Mouse (Mus musculus): ENCODE results near the gene Me1. TPM values are rescaled to one million over a fixed set of nuclear protein-coding genes. Genes with fewer than 3 reads are reported as not detected.
A peak's percentile ranks its signal among the peaks of the same experiment; 100 is the strongest.

Me1 gene
- total RNA-seq, 2 experiments from 2014 or later: 73.0 to 84.6 TPM

DNA sequence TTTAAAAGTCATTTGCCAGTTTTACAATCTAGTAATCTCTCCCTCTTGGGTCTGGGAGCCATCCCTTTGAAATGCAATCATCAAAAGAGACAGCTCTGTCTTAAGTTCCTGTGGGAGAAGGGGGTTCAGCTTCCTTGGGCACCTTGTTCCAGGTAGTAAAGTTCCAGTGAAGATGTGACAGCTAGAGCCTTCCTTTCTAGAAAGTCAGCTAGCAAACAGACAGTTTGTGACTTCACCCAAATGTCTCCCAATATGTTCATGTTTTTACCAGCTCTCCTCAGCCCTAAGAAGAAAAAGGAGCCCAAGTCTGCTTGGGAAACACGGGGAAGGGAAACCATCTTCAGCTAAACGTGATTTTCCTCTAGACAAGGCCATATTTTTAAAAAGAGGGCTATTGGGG is 16.9 kb upstream of the Me1 start:
- no peak for DNase-seq
- intact Hi-C loops (cut with DNase I): no loop called here

DNA sequence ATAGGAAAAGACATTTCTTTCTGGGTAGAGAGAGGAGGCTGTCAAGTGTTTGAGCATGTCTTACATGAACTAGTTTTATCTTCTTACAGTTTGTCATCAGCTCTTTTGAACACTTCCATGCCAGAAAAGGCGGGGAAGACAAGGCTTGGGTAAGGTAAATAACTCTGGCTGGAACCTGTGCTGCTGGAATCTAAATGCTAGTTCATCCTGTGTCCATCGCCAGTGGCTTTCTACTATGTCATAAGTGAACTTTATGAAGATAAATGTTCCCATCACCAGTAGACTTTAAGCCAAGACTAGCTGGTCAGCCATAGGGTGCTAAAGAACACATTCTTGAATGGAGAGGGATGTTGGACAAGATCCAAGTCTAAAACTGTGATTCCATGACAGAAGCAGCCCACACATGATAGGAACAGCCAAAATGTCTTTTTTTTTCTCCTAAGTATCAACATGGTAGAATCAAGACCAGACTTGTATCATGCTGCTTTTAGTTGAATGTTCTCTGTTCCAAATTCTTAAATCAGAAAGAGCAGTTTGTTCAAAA is 14.4 kb upstream of the Me1 start:
- no peak for DNase-seq
- intact Hi-C loops (cut with DNase I): no loop called here

DNA sequence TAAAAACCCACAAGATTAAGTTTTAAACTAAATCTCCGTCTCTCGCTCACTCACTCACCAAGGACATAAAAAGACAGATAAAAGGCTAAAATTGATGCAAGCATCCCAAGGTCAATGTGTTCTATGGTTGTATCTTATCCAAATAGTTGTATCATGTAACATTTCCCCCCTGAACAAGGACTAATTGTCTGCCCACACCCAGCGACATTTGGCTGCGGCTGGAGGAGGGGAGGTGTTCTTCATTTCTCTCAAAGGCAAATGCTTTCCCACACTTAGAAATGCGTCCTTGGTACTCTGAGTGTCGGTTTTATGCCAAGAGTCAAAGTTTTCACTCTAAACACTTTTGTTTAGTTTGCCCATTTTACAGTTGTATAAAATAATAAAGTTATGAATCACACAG is 13.2 kb upstream of the Me1 start:
- intact Hi-C loops (cut with DNase I): no loop called here

GRCm38 (mm10) chr9:86707431-86707830 is 11.7 kb upstream of the Me1 start:
- no peak for DNase-seq
- intact Hi-C loops (cut with DNase I): no loop called here

More for the DNA sequence above, 13.2 kb upstream of the Me1 start:
- DNase-seq: no peak

DNA sequence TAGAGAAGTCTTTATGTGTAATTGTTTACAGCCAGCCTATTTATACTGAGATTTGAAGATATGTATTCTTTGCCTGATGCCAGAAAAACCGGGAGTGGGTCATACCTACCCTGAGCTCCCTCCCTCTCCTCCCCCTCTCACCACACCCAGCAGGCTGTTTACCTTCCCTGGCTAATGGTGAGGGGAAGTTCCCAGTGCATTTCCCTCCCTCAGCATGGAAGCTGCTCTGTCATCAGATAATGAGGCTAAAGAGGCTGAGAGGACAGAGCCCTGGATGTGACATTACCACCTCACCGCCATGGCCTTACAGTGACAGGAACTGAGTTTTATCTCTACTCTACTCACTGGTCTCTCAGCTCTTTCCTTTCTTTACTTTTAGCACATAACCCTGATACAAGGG is 6.1 kb upstream of the Me1 start:
- intact Hi-C loops (cut with DNase I): no loop called here

GRCm38 (mm10) chr9:86701264-86701663 is 5.5 kb upstream of the Me1 start:
- DNase-seq: peak in 1 of 2 experiments; percentile 27
- intact Hi-C loops (cut with DNase I): no loop called here

More for the DNA sequence above, 6.1 kb upstream of the Me1 start:
- no peak for DNase-seq

- peak; percentile 25 to 40 for DNase-seq
- intact Hi-C loops (cut with DNase I): loop anchor here (5.0 kb wide), 1 partner anchor 47 kb away; the partner anchor contains the start of gene Prss35
Observed at GRCm38 (mm10) chr9:86695199-86695817, 445 bp downstream of the Me1 start.

DNA sequence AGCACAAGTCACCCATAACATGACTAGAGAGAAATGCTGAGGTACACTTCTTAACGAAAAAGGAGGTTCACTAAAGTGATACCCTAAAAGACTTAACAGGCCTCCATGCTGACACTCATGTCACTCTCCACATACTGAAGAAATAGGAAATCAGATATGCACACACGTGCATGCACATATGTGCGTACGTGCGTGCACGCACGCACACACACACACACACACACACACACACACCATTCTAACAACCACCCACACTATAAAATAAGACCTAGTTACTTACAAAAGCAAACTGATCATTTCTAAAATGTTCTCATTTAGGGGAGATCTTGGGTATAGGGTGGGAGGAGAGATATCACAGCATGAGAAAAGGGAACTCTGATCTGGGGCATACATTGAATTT is 1.1 kb downstream of the Me1 start:
- intact Hi-C loops (cut with DNase I): loop anchor here (5.0 kb wide), 1 partner anchor 48 kb away; the partner anchor contains the start of gene Prss35

GRCm38 (mm10) chr9:86693935-86694334 is 1.8 kb downstream of the Me1 start:
- intact Hi-C loops (cut with DNase I): no loop called here
- no peak for DNase-seq

More for the DNA sequence above, 1.1 kb downstream of the Me1 start:
- DNase-seq: no peak

DNA sequence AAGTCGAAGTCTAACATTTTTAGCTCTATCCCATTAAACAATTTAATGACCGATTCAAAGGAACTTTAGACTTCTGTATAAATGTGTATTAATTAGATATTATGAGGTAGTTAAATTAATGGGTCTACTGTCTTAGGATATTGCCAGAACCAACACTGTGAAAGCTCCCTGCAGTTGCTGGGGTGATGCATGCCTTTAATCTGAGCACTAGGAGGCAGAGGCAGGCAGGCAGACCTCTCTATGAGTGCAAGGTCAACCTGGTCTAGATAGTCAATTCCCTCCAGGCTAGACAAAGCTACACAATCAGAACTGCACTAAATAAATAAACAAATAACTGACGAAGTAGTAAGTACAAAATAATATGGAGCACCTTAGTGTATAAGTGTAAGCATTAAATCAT is 3.1 kb downstream of the Me1 start:
- DNase-seq: no peak
- intact Hi-C loops (cut with DNase I): no loop called here

GRCm38 (mm10) chr9:86692251-86692650 is 3.5 kb downstream of the Me1 start:
- intact Hi-C loops (cut with DNase I): no loop called here
- DNase-seq: no peak

DNA sequence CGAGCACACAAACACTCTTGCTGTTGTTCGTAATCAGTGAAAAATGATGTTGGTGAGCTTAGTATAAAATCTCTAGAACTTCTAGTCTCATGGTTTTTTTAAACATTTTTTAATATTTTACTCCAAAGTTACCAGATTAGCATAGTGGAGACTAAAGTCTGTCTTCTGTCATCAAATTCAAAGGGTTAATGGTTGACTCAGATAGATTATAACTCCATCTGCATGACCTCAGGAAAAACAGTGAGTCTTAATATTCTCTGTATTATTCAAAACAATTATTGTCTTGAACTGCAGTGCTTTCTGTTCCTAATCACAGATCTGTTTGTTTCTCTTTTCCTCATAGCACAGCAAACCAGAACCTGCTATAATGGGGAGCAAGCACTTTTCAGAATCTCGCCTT is 4.7 kb downstream of the Me1 start:
- intact Hi-C loops (cut with DNase I): no loop called here

GRCm38 (mm10) chr9:86683713-86684209 is 12.0 kb downstream of the Me1 start:
- no peak for DNase-seq
- intact Hi-C loops (cut with DNase I): no loop called here

More for the DNA sequence above, 4.7 kb downstream of the Me1 start:
- no peak for DNase-seq

GRCm38 (mm10) chr9:86682844-86683243 is 12.9 kb downstream of the Me1 start:
- no peak for DNase-seq
- intact Hi-C loops (cut with DNase I): no loop called here

DNA sequence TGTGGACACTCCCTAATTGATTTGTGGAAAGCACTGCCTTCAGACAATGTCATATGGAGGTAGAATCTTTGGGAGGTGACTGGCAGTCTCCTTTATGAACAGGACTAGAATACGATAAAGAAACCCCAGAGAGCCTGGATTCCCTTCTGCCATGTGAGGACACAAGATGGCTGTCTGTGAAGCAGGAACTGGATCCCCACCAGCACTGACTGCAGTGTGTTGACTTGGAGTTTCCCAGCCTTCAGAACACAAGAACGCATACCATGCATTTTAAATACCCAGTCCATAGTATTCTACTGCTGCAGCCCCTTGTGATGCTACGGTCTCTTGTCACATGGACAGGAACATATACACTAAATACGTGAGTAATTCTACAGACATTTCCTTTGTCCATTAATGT is 13.5 kb downstream of the Me1 start:
- intact Hi-C loops (cut with DNase I): no loop called here

DNA sequence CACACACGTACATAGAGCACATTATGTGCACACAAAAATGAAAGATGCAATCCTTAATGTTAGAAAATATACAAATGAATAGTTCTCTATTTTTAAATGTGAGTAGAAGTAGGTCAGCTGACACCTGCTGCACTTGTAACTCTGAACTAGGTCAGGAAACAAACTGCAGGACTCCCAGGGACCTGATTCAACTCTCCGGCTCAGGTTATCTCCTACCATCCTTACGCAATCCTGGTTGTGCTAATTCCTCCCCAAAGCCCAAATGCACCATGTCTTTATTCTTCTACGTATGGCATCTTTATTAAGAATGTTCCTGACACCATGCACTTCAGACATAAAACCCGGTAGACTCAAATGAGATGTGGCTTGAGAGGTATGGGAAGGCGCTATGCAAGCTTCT is 15.3 kb downstream of the Me1 start:
- no peak for DNase-seq

More for the DNA sequence above, 13.5 kb downstream of the Me1 start:
- no peak for DNase-seq

DNA sequence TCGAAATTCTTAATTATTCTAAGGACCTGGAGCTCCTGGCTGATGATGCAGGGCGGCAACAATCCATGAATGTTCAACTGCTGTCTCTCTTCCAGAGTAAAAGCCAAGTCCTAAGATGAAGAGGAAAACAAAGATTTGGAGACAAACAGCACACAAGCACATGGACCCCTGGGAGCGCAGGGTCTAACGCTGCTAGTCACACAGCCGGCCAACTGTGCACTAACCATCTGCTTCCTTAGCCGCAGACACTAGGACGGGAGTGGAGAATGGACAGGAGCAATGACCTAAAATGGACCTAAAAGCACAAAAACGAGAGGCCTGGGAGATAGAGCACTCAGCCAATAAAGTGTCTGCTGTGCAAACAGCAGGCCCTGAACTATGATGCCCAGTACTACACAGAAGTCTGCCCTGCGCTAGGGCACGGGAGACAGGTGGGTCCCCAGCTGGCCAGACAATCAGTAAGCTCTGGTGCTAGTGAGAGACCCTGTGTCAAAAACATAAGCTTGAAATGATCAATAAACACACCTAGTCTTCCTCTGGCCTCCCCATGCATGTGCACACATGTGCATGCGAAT is 15.8 kb downstream of the Me1 start:
- intact Hi-C loops (cut with DNase I): no loop called here
- DNase-seq: no peak

More for the DNA sequence above, 15.3 kb downstream of the Me1 start:
- intact Hi-C loops (cut with DNase I): no loop called here

DNA sequence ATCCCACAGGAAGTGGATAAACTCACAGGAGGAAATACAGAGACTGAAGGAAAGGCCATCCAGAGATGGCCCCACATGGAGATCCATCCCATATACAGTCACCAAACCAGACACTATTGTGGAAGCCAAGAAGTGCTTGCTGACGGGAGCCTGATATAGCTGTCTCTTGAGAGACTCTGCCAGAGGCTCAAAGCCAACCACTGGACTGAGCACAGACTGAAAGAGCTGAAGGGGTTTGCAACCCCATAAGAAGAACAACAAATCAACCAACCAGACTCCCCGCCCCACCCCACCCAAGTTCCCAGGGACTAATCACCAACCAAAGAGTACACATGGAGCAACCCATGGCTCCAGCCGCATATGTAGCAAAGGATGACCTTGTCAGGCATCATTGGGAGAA is 19.5 kb downstream of the Me1 start:
- no peak for DNase-seq

DNA sequence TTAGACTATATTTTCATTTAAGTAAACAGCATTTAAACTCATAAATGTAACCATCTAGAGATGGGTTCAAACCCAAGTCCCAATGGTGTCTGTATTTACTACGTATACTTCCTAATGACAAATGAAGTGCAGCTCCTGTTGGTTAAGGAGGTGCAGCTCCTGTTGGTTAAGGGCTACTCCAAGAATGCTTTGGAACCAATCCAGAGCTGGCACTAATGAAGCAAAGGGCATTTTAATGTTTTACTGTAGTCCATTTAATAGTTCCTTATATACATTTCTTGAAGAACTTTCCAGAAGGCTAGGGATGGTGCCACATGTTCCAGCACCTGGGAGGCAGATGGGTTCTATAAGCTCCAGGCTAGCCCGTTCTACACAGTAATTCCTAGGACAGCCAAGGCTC is 20.3 kb downstream of the Me1 start:
- no peak for DNase-seq
- intact Hi-C loops (cut with DNase I): no loop called here

More for the DNA sequence above, 19.5 kb downstream of the Me1 start:
- intact Hi-C loops (cut with DNase I): no loop called here

- DNase-seq: no peak
- intact Hi-C loops (cut with DNase I): no loop called here
Observed at GRCm38 (mm10) chr9:86672907-86673472, 22.8 kb downstream of the Me1 start.

DNA sequence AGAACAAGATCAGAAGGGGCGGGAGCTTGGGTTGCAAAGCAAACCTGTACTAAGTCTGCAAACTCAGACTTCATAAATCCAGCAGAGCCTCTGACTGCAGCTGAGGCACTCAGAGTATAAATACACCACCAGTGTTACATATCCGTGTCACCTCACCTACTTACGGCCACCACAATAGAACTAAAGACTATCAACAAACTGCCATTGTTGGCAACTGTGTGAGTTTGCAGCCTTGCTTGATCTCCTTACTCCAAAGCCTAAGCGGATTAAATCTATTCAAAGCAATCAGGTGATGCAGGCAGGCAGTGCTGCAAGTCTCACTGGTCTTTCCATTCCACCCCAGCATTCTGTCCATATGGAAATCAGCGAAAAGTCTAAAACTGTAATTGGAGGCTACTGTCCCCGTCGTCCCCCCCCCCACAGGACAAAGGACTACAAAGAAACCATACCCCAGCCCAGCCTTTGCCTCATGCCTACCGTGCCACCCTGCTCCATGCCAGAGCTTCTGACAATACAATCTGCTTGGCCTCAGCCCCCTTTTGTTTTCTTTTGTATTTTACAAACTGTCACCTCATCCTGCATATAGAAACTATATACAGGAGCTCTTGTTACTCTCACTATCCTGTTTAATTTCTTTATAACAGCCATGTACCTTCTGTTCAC is 27.0 kb downstream of the Me1 start:
- intact Hi-C loops (cut with DNase I): no loop called here
- no peak for DNase-seq
